8 mouse cellular contexts compared by ENCODE assay signal in genomic region chr8:94191101-94191691, GRCm38 (mm10). TPM values are rescaled to one million over a fixed set of nuclear protein-coding genes. Genes with fewer than 3 reads are reported as not detected.
DNase-seq lines count a peak whose midpoint lies in the region; ATAC-seq and TF ChIP-seq lines count a peak whose summit lies in the region.

No protein-coding gene starts in this region.

- H3K4me2 ChIP-seq in hindbrain, embryonic 14.5 days (replicated peaks) = peak overlapping the region; percentile 44
- peak overlapping the region; percentile 54 for H3K4me2 ChIP-seq in midbrain, embryonic 16.5 days (ENCODE audit: low read length)

- peaks cover 24% of the 10 kb centered on the region for H3K27me3 ChIP-seq in hindbrain, embryonic 14.5 days (ENCODE audit: control insufficient read depth, insufficient read depth, low read length)
- H3K27me3 ChIP-seq in liver, adult 2 months (ENCODE audit: control insufficient read depth, insufficient read depth, low read length) = no peaks in the 10 kb centered on the region
- peaks cover 15% of the 10 kb centered on the region for H3K27me3 ChIP-seq in midbrain, embryonic 16.5 days (ENCODE audit: control insufficient read depth, insufficient read depth, low read depth, low read length)

- ATAC-seq in hindbrain, embryonic 14.5 days (ENCODE audit: low FRiP score) = no peak
- no peak for ATAC-seq in midbrain, embryonic 16.5 days

- peak; percentile 77 for DNase-seq in CD4-positive, CD25-positive, alpha-beta regulatory T cell, adult 2 months (ENCODE audit: low read depth, low spot score)
- DNase-seq in gastrocnemius, adult 2 months = peak; percentile 77
- no peak for DNase-seq in hindbrain, embryonic 14.5 days (ENCODE audit: low spot score)
- DNase-seq in liver, adult 2 months (ENCODE audit: extremely low read depth, low read depth, low spot score) = peak; percentile 45
- DNase-seq in thymus, postnatal 0 days (ENCODE audit: low spot score) = peak; percentile 83
- no peak for DNase-seq in adipocyte (ENCODE audit: low spot score)

- H3K4me1 ChIP-seq in bone marrow, adult 2 months (ENCODE audit: control insufficient read depth, insufficient read depth, low read length) = no peaks in the 10 kb centered on the region; the same call in 1 of the 2 replicates
- H3K4me1 ChIP-seq in hindbrain, embryonic 14.5 days (replicated peaks; ENCODE audit: control insufficient read depth, insufficient read depth, low read length) = peaks cover 15% of the 10 kb centered on the region
- peaks cover 5% of the 10 kb centered on the region; the same call in 1 of the 2 replicates for H3K4me1 ChIP-seq in liver, adult 2 months (ENCODE audit: control insufficient read depth, insufficient read depth, low read length)
- peaks cover 2% of the 10 kb centered on the region; the same call in 1 of the 2 replicates for H3K4me1 ChIP-seq in midbrain, embryonic 16.5 days (ENCODE audit: control insufficient read depth, insufficient read depth, low read length)

- H3K4me3 ChIP-seq in bone marrow, adult 2 months (replicated peaks; ENCODE audit: control insufficient read depth, low read depth, low read length) = peak overlapping the region; percentile 60
- peak overlapping the region; percentile 48 for H3K4me3 ChIP-seq in gastrocnemius, adult 2 months
- peak overlapping the region; percentile 18 for H3K4me3 ChIP-seq in hindbrain, embryonic 14.5 days (replicated peaks; ENCODE audit: low read length)
- peak overlapping the region; percentile 28; the same call in 1 of the 2 replicates for H3K4me3 ChIP-seq in liver, adult 2 months (ENCODE audit: insufficient read depth, low read depth, low read length)
- peak overlapping the region; percentile 24 for H3K4me3 ChIP-seq in midbrain, embryonic 16.5 days (ENCODE audit: low read depth, low read length)

- no peak overlapping the region for H3K9ac ChIP-seq in hindbrain, embryonic 14.5 days
- peak overlapping the region; percentile 4; the same call in 1 of the 2 replicates for H3K9ac ChIP-seq in liver, adult 2 months (ENCODE audit: low read depth, low read length)
- H3K9ac ChIP-seq in midbrain, embryonic 16.5 days (ENCODE audit: low read depth, low read length) = no peak overlapping the region

- peak overlapping the region; percentile 17; the same call in 1 of the 2 replicates for H3K27ac ChIP-seq in bone marrow, adult 2 months (ENCODE audit: control insufficient read depth, insufficient read depth, low read depth, low read length, poor library complexity)
- peak overlapping the region; percentile 43 for H3K27ac ChIP-seq in gastrocnemius, adult 2 months
- H3K27ac ChIP-seq in hindbrain, embryonic 14.5 days = no peak overlapping the region
- H3K27ac ChIP-seq in liver, adult 2 months (replicated peaks; ENCODE audit: insufficient read depth, low read depth, low read length) = no peak overlapping the region
- H3K27ac ChIP-seq in midbrain, embryonic 16.5 days (ENCODE audit: low read length) = no peak overlapping the region

- TF ChIP-seq POLR2A in bone marrow, adult 2 months (IDR thresholded peaks at IDR 0.05; ENCODE audit: borderline replicate concordance, control insufficient read depth, low read depth, low read length) = no peak
- TF ChIP-seq POLR2A in liver, adult 2 months (IDR thresholded peaks at IDR 0.05; ENCODE audit: extremely low read depth, insufficient read depth, low read length) = no peak

- intact Hi-C loops in gastrocnemius, adult 2 months (cut with DNase I) = no loop called here

- no peaks in the 10 kb centered on the region for H3K9me3 ChIP-seq in hindbrain, embryonic 14.5 days (ENCODE audit: control insufficient read depth, low read length)
- H3K9me3 ChIP-seq in midbrain, embryonic 16.5 days (replicated peaks; ENCODE audit: control insufficient read depth, low read length, poor library complexity, severe bottlenecking) = no peaks in the 10 kb centered on the region

- WGBS in bone marrow, adult 2 months = 4% methylated on average over 21 of the region's 21 CpGs
- 25% methylated on average over 21 of the region's 21 CpGs for WGBS in hindbrain, embryonic 14.5 days
- 31% methylated on average over 21 of the region's 21 CpGs for WGBS in liver, adult 2 months
- 26% methylated on average over 21 of the region's 21 CpGs for WGBS in midbrain, embryonic 16.5 days

- TF ChIP-seq CTCF in bone marrow, adult 2 months (IDR thresholded peaks at IDR 0.05; ENCODE audit: control insufficient read depth, insufficient read depth, low read length) = no peak
- no peak for TF ChIP-seq CTCF in gastrocnemius, adult 2 months (IDR thresholded peaks at IDR 0.05)
- TF ChIP-seq CTCF in liver, adult 2 months (IDR thresholded peaks at IDR 0.05; ENCODE audit: low read depth, low read length) = no peak

- H3K36me3 ChIP-seq in hindbrain, embryonic 14.5 days (replicated peaks; ENCODE audit: control insufficient read depth, insufficient read depth) = no peaks in the 10 kb centered on the region
- H3K36me3 ChIP-seq in liver, adult 2 months (ENCODE audit: control insufficient read depth, insufficient read depth, low read length) = no peaks in the 10 kb centered on the region
- no peaks in the 10 kb centered on the region for H3K36me3 ChIP-seq in midbrain, embryonic 16.5 days (ENCODE audit: control insufficient read depth, insufficient read depth, low read length)

- no peaks in the 10 kb centered on the region for H3K79me2 ChIP-seq in liver, adult 2 months (ENCODE audit: control insufficient read depth, insufficient read depth, low read length)

RNA-seq across cellular contexts. Expression of gene Mt1, which starts 12.3 kb away (rescaled TPM):
- 188 and 700 TPM in 2 replicates for polyA plus RNA-seq in bone marrow, adult 2 months (2011; ENCODE audit: insufficient read depth, insufficient read length, low replicate concordance, missing spikeins)
- 100 to 1,000 TPM; 120 to 127 TPM for total RNA-seq in gastrocnemius, adult 2 months (2021)
- polyA plus RNA-seq in hindbrain, embryonic 14.5 days (2014; fragmentation: Nextera tagmentation; extraction: Ambion mirVana) = 59.7 and 75.2 TPM in 2 replicates
- 270 and 333 TPM in 2 replicates for total RNA-seq in liver, adult 2 months (2014; rRNA removed)
- 388 and 1,689 TPM in 2 replicates for polyA plus RNA-seq in liver, adult 2 months (2012; rRNA removed)
- 51.8 and 86.0 TPM in 2 replicates for polyA plus RNA-seq in midbrain, embryonic 16.5 days (2015; fragmentation: Nextera tagmentation; extraction: Ambion mirVana)
- 112 and 124 TPM in 2 replicates for polyA plus RNA-seq in thymus, postnatal 0 days (2015; fragmentation: Nextera tagmentation; extraction: Ambion mirVana)

RNA-seq across cellular contexts. Expression of gene Mt2, which starts 18.7 kb away (rescaled TPM):
- polyA plus RNA-seq in bone marrow, adult 2 months (2011; ENCODE audit: insufficient read depth, insufficient read length, low replicate concordance, missing spikeins) = 102 and 809 TPM in 2 replicates
- 100 to 1,000 TPM; 103 to 148 TPM for total RNA-seq in gastrocnemius, adult 2 months (2021)
- 15.7 and 16.9 TPM in 2 replicates for polyA plus RNA-seq in hindbrain, embryonic 14.5 days (2014; fragmentation: Nextera tagmentation; extraction: Ambion mirVana)
- 120 and 122 TPM in 2 replicates for total RNA-seq in liver, adult 2 months (2014; rRNA removed)
- polyA plus RNA-seq in liver, adult 2 months (2012; rRNA removed) = 9.4 and 162 TPM in 2 replicates
- polyA plus RNA-seq in midbrain, embryonic 16.5 days (2015; fragmentation: Nextera tagmentation; extraction: Ambion mirVana) = 11.5 and 17.9 TPM in 2 replicates
- 44.8 and 45.7 TPM in 2 replicates for polyA plus RNA-seq in thymus, postnatal 0 days (2015; fragmentation: Nextera tagmentation; extraction: Ambion mirVana)

RNA-seq across cellular contexts. Expression of gene Nup93, which starts 23.2 kb away (rescaled TPM):
- polyA plus RNA-seq in bone marrow, adult 2 months (2011; ENCODE audit: insufficient read depth, insufficient read length, low replicate concordance, missing spikeins) = 19.5 and 21.3 TPM in 2 replicates
- 10 to 100 TPM in 1 of 2 experiments, 1 to 10 TPM in 1; 8.6 to 12.4 TPM for total RNA-seq in gastrocnemius, adult 2 months (2021)
- 58.9 and 63.3 TPM in 2 replicates for polyA plus RNA-seq in hindbrain, embryonic 14.5 days (2014; fragmentation: Nextera tagmentation; extraction: Ambion mirVana)
- 2.3 and 3.2 TPM in 2 replicates for total RNA-seq in liver, adult 2 months (2014; rRNA removed)
- polyA plus RNA-seq in liver, adult 2 months (2012; rRNA removed) = 3.4 and 4.6 TPM in 2 replicates
- polyA plus RNA-seq in midbrain, embryonic 16.5 days (2015; fragmentation: Nextera tagmentation; extraction: Ambion mirVana) = 58.6 and 59.1 TPM in 2 replicates
- polyA plus RNA-seq in thymus, postnatal 0 days (2015; fragmentation: Nextera tagmentation; extraction: Ambion mirVana) = 48.3 and 54.2 TPM in 2 replicates

RNA-seq across cellular contexts. Expression of gene Mt3, which starts 38.8 kb away (rescaled TPM):
- polyA plus RNA-seq in bone marrow, adult 2 months (2011; ENCODE audit: insufficient read depth, insufficient read length, low replicate concordance, missing spikeins) = 3.0 TPM in 1 of 2 replicates, not detected in the other
- 1 to 10 TPM; 1.6 to 2.7 TPM for total RNA-seq in gastrocnemius, adult 2 months (2021)
- 215 and 245 TPM in 2 replicates for polyA plus RNA-seq in hindbrain, embryonic 14.5 days (2014; fragmentation: Nextera tagmentation; extraction: Ambion mirVana)
- not detected in 2 replicates for total RNA-seq in liver, adult 2 months (2014; rRNA removed)
- polyA plus RNA-seq in liver, adult 2 months (2012; rRNA removed) = 0.21 TPM in 1 of 2 replicates, not detected in the other
- 141 and 227 TPM in 2 replicates for polyA plus RNA-seq in midbrain, embryonic 16.5 days (2015; fragmentation: Nextera tagmentation; extraction: Ambion mirVana)
- 3.6 and 4.6 TPM in 2 replicates for polyA plus RNA-seq in thymus, postnatal 0 days (2015; fragmentation: Nextera tagmentation; extraction: Ambion mirVana)

RNA-seq across cellular contexts. Expression of gene Mt4, which starts 54.2 kb away (rescaled TPM):
- not detected in 2 replicates for polyA plus RNA-seq in bone marrow, adult 2 months (2011; ENCODE audit: insufficient read depth, insufficient read length, low replicate concordance, missing spikeins)
- not detected for total RNA-seq in gastrocnemius, adult 2 months (2021)
- polyA plus RNA-seq in hindbrain, embryonic 14.5 days (2014; fragmentation: Nextera tagmentation; extraction: Ambion mirVana) = not detected in 2 replicates
- total RNA-seq in liver, adult 2 months (2014; rRNA removed) = not detected in 2 replicates
- polyA plus RNA-seq in liver, adult 2 months (2012; rRNA removed) = not detected in 2 replicates
- not detected in 2 replicates for polyA plus RNA-seq in midbrain, embryonic 16.5 days (2015; fragmentation: Nextera tagmentation; extraction: Ambion mirVana)
- 4.9 and 5.6 TPM in 2 replicates for polyA plus RNA-seq in thymus, postnatal 0 days (2015; fragmentation: Nextera tagmentation; extraction: Ambion mirVana)

Comparison
In these comparisons a context has a peak if more than half of its experiments do, and no peak if none do; other contexts are left out.
1. DNase-seq: peak in CD4-positive, CD25-positive, alpha-beta regulatory T cell, adult 2 months (single experiment), gastrocnemius, adult 2 months (single experiment), liver, adult 2 months (single experiment) and thymus, postnatal 0 days (single experiment); none in hindbrain, embryonic 14.5 days (single experiment) and adipocyte (single experiment).
2. H3K27ac ChIP-seq: peak in bone marrow, adult 2 months (single experiment) and gastrocnemius, adult 2 months (single experiment); none in hindbrain, embryonic 14.5 days (single experiment), liver, adult 2 months (single experiment) and midbrain, embryonic 16.5 days (single experiment).
3. Peak in every context shown above with its lines, with median percentiles within 50 percentile points of each other: H3K4me3 ChIP-seq.